Mouse (Mus musculus): Measurements from ENCODE around the gene Wdr37. TPM values are rescaled to one million over a fixed set of nuclear protein-coding genes. Genes with fewer than 3 reads are reported as not detected.
"Not testable (repeated sequence)": the region's sequence is repeated elsewhere in the genome, so short reads cannot be mapped to it uniquely, and the experiment has no call there.

Gene Wdr37
- total RNA-seq (2014; rRNA removed) (58.8 and 60.7 TPM in 2 replicates), polyA plus RNA-seq (2015; fragmentation: Nextera tagmentation; extraction: Ambion mirVana) (36.9 and 38.3 TPM in 2 replicates)

GRCm38 (mm10) chr13:8871314-8871962, at the start of gene Wdr37:
Wdr37 (minus strand) TSS chr13:8871909.
- no peaks in the 10 kb centered on the region for H3K27me3 ChIP-seq (ENCODE audit: insufficient read depth, low read length)
- under 1% methylated on average over 18 of the region's 18 CpGs for WGBS
- 0 out of 2 replicates have a peak, but pooled peaks cover 4% of the 10 kb centered on the region for H3K36me3 ChIP-seq (ENCODE audit: insufficient read depth, low read length)
- DNase-seq (ENCODE audit: low spot score) (peak; percentile 69), ATAC-seq (peak; percentile 68)
- H3K4me2 ChIP-seq (ENCODE audit: low read depth, low read length): peak within 1 kb of the TSS; percentile 72
- no peak for TF ChIP-seq CTCF (IDR thresholded peaks at IDR 0.05; ENCODE audit: low read depth)
- H3K9me3 ChIP-seq (ENCODE audit: low read length): no peaks in the 10 kb centered on the region
- H3K27ac ChIP-seq: peak within 1 kb of the TSS; percentile 96
- H3K9ac ChIP-seq (replicated peaks; ENCODE audit: low read length): peak within 1 kb of the TSS; percentile 78
- peaks cover 7% of the 10 kb centered on the region; the same call in 1 of the 2 replicates for H3K4me1 ChIP-seq (ENCODE audit: insufficient read depth, low read length)
- H3K4me3 ChIP-seq (ENCODE audit: low read length): peak within 1 kb of the TSS; percentile 86

GRCm38 (mm10) chr13:8913890-8914289, 42.2 kb upstream of the Wdr37 start:
- H3K4me3 ChIP-seq (ENCODE audit: low read length): not testable (repeated sequence)

GRCm38 (mm10) chr13:8905986-8906385, 34.3 kb upstream of the Wdr37 start:
- 91% methylated on average over 2 of the region's 2 CpGs for WGBS
- not testable (repeated sequence) for H3K4me3 ChIP-seq (ENCODE audit: low read length); H3K9me3 ChIP-seq (ENCODE audit: low read length); ATAC-seq; H3K27me3 ChIP-seq (ENCODE audit: insufficient read depth, low read length); H3K4me1 ChIP-seq (ENCODE audit: insufficient read depth, low read length); H3K27ac ChIP-seq; H3K4me2 ChIP-seq (ENCODE audit: low read depth, low read length); H3K36me3 ChIP-seq (ENCODE audit: insufficient read depth, low read length); DNase-seq (ENCODE audit: low spot score); H3K9ac ChIP-seq (replicated peaks; ENCODE audit: low read length)

More at GRCm38 (mm10) chr13:8913890-8914289, 42.2 kb upstream of the Wdr37 start:
- H3K4me1 ChIP-seq (ENCODE audit: insufficient read depth, low read length); DNase-seq (ENCODE audit: low spot score); H3K4me2 ChIP-seq (ENCODE audit: low read depth, low read length); H3K9me3 ChIP-seq (ENCODE audit: low read length); H3K27me3 ChIP-seq (ENCODE audit: insufficient read depth, low read length); H3K9ac ChIP-seq (replicated peaks; ENCODE audit: low read length); ATAC-seq; H3K27ac ChIP-seq; H3K36me3 ChIP-seq (ENCODE audit: insufficient read depth, low read length): not testable (repeated sequence)
- 90% methylated on average over 8 of the region's 8 CpGs for WGBS

GRCm38 (mm10) chr13:8888603-8889002, 16.9 kb upstream of the Wdr37 start:
- Histone ChIP-seq H3K9me3 (ENCODE audit: low read length) (no peaks in the 10 kb centered on the region), H3K36me3 (ENCODE audit: insufficient read depth, low read length) (peaks cover 9% of the 10 kb centered on the region; the same call in 1 of the 2 replicates), H3K4me2 (ENCODE audit: low read depth, low read length) (no peak overlapping the region), H3K27me3 (ENCODE audit: insufficient read depth, low read length) (no peaks in the 10 kb centered on the region), H3K9ac (replicated peaks; ENCODE audit: low read length) (no peak overlapping the region), H3K4me3 (ENCODE audit: low read length) (no peak overlapping the region), H3K27ac (no peak overlapping the region), H3K4me1 (ENCODE audit: insufficient read depth, low read length) (peaks cover 6% of the 10 kb centered on the region; the same call in 1 of the 2 replicates)
- DNase-seq (ENCODE audit: low spot score) (peak; percentile 34), ATAC-seq (no peak)
- WGBS: 97% methylated on average over 1 of the region's 1 CpGs
- TF ChIP-seq CTCF (IDR thresholded peaks at IDR 0.05; ENCODE audit: low read depth): peak; percentile 42; the same call in 1 of the 2 replicates

- no peak for ATAC-seq
- no peak for DNase-seq (ENCODE audit: low spot score)
- H3K4me2 ChIP-seq (ENCODE audit: low read depth, low read length): peak overlapping the region; percentile 74
- H3K27ac ChIP-seq: peak overlapping the region; percentile 88
- H3K9ac ChIP-seq (replicated peaks; ENCODE audit: low read length): peak overlapping the region; percentile 58
- WGBS: 3% methylated on average over 9 of the region's 9 CpGs
- H3K36me3 ChIP-seq (ENCODE audit: insufficient read depth, low read length): peaks cover 5% of the 10 kb centered on the region; the same call in 1 of the 2 replicates
- H3K9me3 ChIP-seq (ENCODE audit: low read length): no peaks in the 10 kb centered on the region
- no peaks in the 10 kb centered on the region for H3K27me3 ChIP-seq (ENCODE audit: insufficient read depth, low read length)
- no peak for TF ChIP-seq CTCF (IDR thresholded peaks at IDR 0.05; ENCODE audit: low read depth)
- H3K4me1 ChIP-seq (ENCODE audit: insufficient read depth, low read length): peaks cover 6% of the 10 kb centered on the region; the same call in 1 of the 2 replicates
- H3K4me3 ChIP-seq (ENCODE audit: low read length): peak overlapping the region; percentile 58
Observed at GRCm38 (mm10) chr13:8886185-8886560, 14.5 kb upstream of the Wdr37 start.

GRCm38 (mm10) chr13:8885445-8886184, 13.9 kb upstream of the Wdr37 start, which contains the start of gene Idi1:
Idi1 (plus strand) TSS chr13:8885501.
- no peak for TF ChIP-seq CTCF (IDR thresholded peaks at IDR 0.05; ENCODE audit: low read depth)
- H3K4me1 ChIP-seq (ENCODE audit: insufficient read depth, low read length): peaks cover 6% of the 10 kb centered on the region; the same call in 1 of the 2 replicates
- peak within 1 kb of the TSS; percentile 88 for H3K27ac ChIP-seq
- peak within 1 kb of the TSS; percentile 58 for H3K9ac ChIP-seq (replicated peaks; ENCODE audit: low read length)
- 0% methylated on average over 46 of the region's 46 CpGs for WGBS
- ATAC-seq: peak; percentile 100
- no peaks in the 10 kb centered on the region for H3K27me3 ChIP-seq (ENCODE audit: insufficient read depth, low read length)
- H3K4me3 ChIP-seq (ENCODE audit: low read length): peak within 1 kb of the TSS; percentile 58
- no peaks in the 10 kb centered on the region for H3K9me3 ChIP-seq (ENCODE audit: low read length)
- peaks cover 5% of the 10 kb centered on the region; the same call in 1 of the 2 replicates for H3K36me3 ChIP-seq (ENCODE audit: insufficient read depth, low read length)
- peak within 1 kb of the TSS; percentile 74 for H3K4me2 ChIP-seq (ENCODE audit: low read depth, low read length)
- peak; percentile 99 for DNase-seq (ENCODE audit: low spot score)

GRCm38 (mm10) chr13:8883870-8884269, 12.2 kb upstream of the Wdr37 start:
- not testable (repeated sequence) for ATAC-seq; DNase-seq (ENCODE audit: low spot score); H3K9me3 ChIP-seq (ENCODE audit: low read length); H3K27me3 ChIP-seq (ENCODE audit: insufficient read depth, low read length); H3K27ac ChIP-seq; H3K4me2 ChIP-seq (ENCODE audit: low read depth, low read length); H3K9ac ChIP-seq (replicated peaks; ENCODE audit: low read length); H3K4me3 ChIP-seq (ENCODE audit: low read length); H3K36me3 ChIP-seq (ENCODE audit: insufficient read depth, low read length); H3K4me1 ChIP-seq (ENCODE audit: insufficient read depth, low read length)
- 79% methylated on average over 5 of the region's 5 CpGs for WGBS
